10 mouse cellular contexts compared by ENCODE assay signal in the genomic region with DNA sequence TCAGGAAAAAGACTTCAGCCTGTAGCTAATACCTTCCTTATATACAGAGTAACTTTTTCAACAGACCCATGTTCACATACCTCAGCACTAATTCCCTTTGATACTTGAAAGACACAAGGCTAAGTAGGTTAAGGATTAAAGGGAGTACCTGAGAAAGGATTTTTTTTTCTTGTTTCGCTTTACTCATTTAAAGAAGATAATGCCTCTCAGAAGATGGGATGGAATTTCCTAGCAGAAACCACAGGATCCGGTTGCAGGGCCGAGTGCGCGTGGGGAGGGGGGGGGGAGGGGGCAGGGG.
DNase-seq lines count a peak whose midpoint lies in the region; ATAC-seq lines count a peak whose summit lies in the region.
"Had no signal": no experiment of that assay in that cellular context is flagged by ENCODE, and none has a peak within 500 bp of the region (broad histone marks: within the 10 kb centered on the region; RNA-seq: fewer than 3 reads in every experiment).

No protein-coding gene starts in this region.

- whole genome bisulfite sequencing in forebrain, embryonic 10.5 days = 22% methylated on average over 2 of the region's 5 CpGs
- 10% methylated on average over 2 of the region's 5 CpGs for WGBS in forebrain, embryonic 11.5 days
- 6% methylated on average over 1 of the region's 5 CpGs for WGBS in liver, embryonic 11.5 days
- WGBS in midbrain, embryonic 14.5 days = 42% methylated on average over 1 of the region's 5 CpGs

- H3K27ac ChIP-seq in forebrain, embryonic 10.5 days = peak overlapping the region; percentile 58; the same call in 1 of the 2 replicates
- H3K27ac ChIP-seq in forebrain, embryonic 11.5 days (ENCODE audit: low read depth, low read length) = no peak overlapping the region
- H3K27ac ChIP-seq in liver, embryonic 11.5 days (ENCODE audit: low read depth, low read length) = no peak overlapping the region
- no peak overlapping the region for H3K27ac ChIP-seq in midbrain, embryonic 14.5 days (replicated peaks; ENCODE audit: low read depth, low read length)
- H3K27ac ChIP-seq: forebrain, embryonic 15.5 days had no signal

- H3K36me3 ChIP-seq in forebrain, embryonic 10.5 days (replicated peaks) = no peaks in the 10 kb centered on the region
- H3K36me3 ChIP-seq in forebrain, embryonic 11.5 days (ENCODE audit: control insufficient read depth, insufficient read depth, low read length) = no peaks in the 10 kb centered on the region
- H3K36me3 ChIP-seq in liver, embryonic 11.5 days (ENCODE audit: control insufficient read depth, insufficient read depth, low read length) = no peaks in the 10 kb centered on the region
- H3K36me3 ChIP-seq in midbrain, embryonic 14.5 days (ENCODE audit: control insufficient read depth, insufficient read depth, low read length) = no peaks in the 10 kb centered on the region
- H3K36me3 ChIP-seq: forebrain, embryonic 15.5 days had no signal

- no peak for DNase-seq in forebrain, embryonic 10.5 days (ENCODE audit: extremely low spot score, low spot score)
- no peak for DNase-seq in forebrain, embryonic 11.5 days (ENCODE audit: low spot score)
- DNase-seq in liver, embryonic 11.5 days (ENCODE audit: low spot score) = no peak
- no peak for DNase-seq in liver
- no peak for DNase-seq in midbrain, embryonic 14.5 days
- no peak for DNase-seq in thymus, postnatal 4 days
- DNase-seq: cerebellum, postnatal 36 days had no signal

- H3K4me1 ChIP-seq in forebrain, embryonic 10.5 days = peaks cover 24% of the 10 kb centered on the region
- H3K4me1 ChIP-seq in forebrain, embryonic 11.5 days (replicated peaks; ENCODE audit: control insufficient read depth, insufficient read depth, low read length) = no peaks in the 10 kb centered on the region
- H3K4me1 ChIP-seq in liver, embryonic 11.5 days (replicated peaks; ENCODE audit: control insufficient read depth, insufficient read depth, low read length) = peaks cover 6% of the 10 kb centered on the region; the same call in 1 of the 2 replicates
- no peaks in the 10 kb centered on the region for H3K4me1 ChIP-seq in midbrain, embryonic 14.5 days (ENCODE audit: control insufficient read depth, insufficient read depth, low read length)

- ATAC-seq in forebrain, embryonic 11.5 days (replicated peaks; ENCODE audit: low FRiP score) = no peak
- no peak for ATAC-seq in liver, embryonic 11.5 days (replicated peaks; ENCODE audit: low FRiP score)
- peak; percentile 70 for ATAC-seq in inflammation-experienced regulatory T-cells, adult 6 months
- no peak for ATAC-seq in midbrain, embryonic 14.5 days (ENCODE audit: low FRiP score, low TSS enrichment)
- ATAC-seq in megakaryocyte progenitor cell, adult 5-6 weeks (replicated peaks; ENCODE audit: poor library complexity) = no peak
- ATAC-seq: forebrain, embryonic 15.5 days had no signal

- H3K4me2 ChIP-seq in forebrain, embryonic 11.5 days (ENCODE audit: low read depth, low read length, severe bottlenecking) = no peak overlapping the region
- H3K4me2 ChIP-seq in liver, embryonic 11.5 days = peak overlapping the region; percentile 44
- peak overlapping the region; percentile 47; the same call in 1 of the 2 replicates for H3K4me2 ChIP-seq in midbrain, embryonic 14.5 days (ENCODE audit: low read length)

- H3K27me3 ChIP-seq in forebrain, embryonic 10.5 days (ENCODE audit: poor library complexity, severe bottlenecking) = peaks cover 18% of the 10 kb centered on the region
- H3K27me3 ChIP-seq in forebrain, embryonic 11.5 days (ENCODE audit: control insufficient read depth, insufficient read depth, low read length) = peaks cover 4% of the 10 kb centered on the region; the same call in 1 of the 2 replicates
- no peaks in the 10 kb centered on the region for H3K27me3 ChIP-seq in liver, embryonic 11.5 days (replicated peaks; ENCODE audit: control insufficient read depth, insufficient read depth, low read length)
- H3K27me3 ChIP-seq in midbrain, embryonic 14.5 days (ENCODE audit: control insufficient read depth, insufficient read depth, low read length) = no peaks in the 10 kb centered on the region
- H3K27me3 ChIP-seq: forebrain, embryonic 15.5 days had no signal

- H3K4me3 ChIP-seq in forebrain, embryonic 10.5 days = peak overlapping the region; percentile 37; the same call in 1 of the 2 replicates
- no peak overlapping the region for H3K4me3 ChIP-seq in forebrain, embryonic 11.5 days (ENCODE audit: low read depth, low read length)
- H3K4me3 ChIP-seq in liver, embryonic 11.5 days (ENCODE audit: low read depth, low read length) = no peak overlapping the region
- H3K4me3 ChIP-seq in midbrain, embryonic 14.5 days (replicated peaks; ENCODE audit: low read depth, low read length) = no peak overlapping the region

- H3K9me3 ChIP-seq in forebrain, embryonic 10.5 days = no peaks in the 10 kb centered on the region
- H3K9me3 ChIP-seq in forebrain, embryonic 11.5 days (ENCODE audit: control insufficient read depth, low read length) = no peaks in the 10 kb centered on the region; the same call in 1 of the 2 replicates
- H3K9me3 ChIP-seq in liver, embryonic 11.5 days (ENCODE audit: control insufficient read depth, low read length) = no peaks in the 10 kb centered on the region
- H3K9me3 ChIP-seq in midbrain, embryonic 14.5 days (ENCODE audit: control insufficient read depth, low read length) = no peaks in the 10 kb centered on the region
- H3K9me3 ChIP-seq: forebrain, embryonic 15.5 days had no signal

- H3K9ac ChIP-seq in forebrain, embryonic 11.5 days (ENCODE audit: low read length) = no peak overlapping the region
- H3K9ac ChIP-seq in liver, embryonic 11.5 days (ENCODE audit: low read depth, low read length) = no peak overlapping the region
- H3K9ac ChIP-seq in midbrain, embryonic 14.5 days (replicated peaks; ENCODE audit: low read length) = no peak overlapping the region
- H3K9ac ChIP-seq: forebrain, embryonic 15.5 days had no signal
